Mouse (Mus musculus) ovary, postnatal 14 days (tissue): ENCODE data around the gene Dot1l.

Experiments
- DNase-seq: peaks from one replicate; pipeline ENCODE4 v3.0.0; 2022; ENCODE audit warnings: low spot score

Gene Dot1l

DNA sequence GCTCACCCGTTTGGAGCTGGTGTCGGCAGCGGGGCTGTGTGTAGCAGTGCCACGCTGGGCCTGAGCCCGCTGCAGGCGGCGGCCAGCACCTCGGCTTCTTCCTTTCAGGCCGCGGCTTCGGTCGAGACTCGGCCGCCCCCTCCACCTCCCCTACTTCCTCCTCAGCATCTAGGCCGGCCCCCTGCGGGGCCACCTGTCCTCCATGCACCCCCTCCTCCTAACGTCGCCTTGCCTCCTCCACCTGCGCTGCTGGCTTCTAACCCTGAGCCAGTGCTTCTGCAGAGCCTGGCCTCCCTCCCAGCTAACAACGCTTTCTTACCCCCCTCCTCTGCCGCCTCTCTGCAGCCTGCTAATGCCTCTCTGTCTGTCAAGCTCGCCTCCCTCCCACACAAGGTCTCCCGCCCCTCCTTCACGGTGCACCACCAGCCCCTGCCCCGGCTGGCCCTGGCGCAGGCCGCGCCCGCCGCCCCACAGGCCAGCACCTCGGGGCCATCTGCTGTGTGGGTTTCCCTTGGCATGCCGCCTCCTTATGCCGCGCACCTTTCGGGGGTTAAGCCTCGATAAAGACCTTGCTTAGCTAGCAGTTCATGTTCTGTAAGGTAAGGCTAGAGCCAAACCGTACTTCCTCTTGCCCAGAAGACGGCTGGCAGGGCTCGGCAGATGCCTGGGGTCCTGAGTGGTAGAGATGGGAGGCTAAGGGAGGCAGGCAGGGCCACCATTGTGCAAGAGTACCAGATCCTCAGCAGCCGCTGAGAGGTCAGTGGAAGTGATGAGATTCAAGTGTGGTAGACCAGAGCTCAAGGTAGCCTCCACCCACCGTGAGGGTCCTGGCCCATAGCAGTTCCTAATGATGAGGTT, 37.4 kb downstream of the Dot1l start:
- no peak for DNase-seq

DNA sequence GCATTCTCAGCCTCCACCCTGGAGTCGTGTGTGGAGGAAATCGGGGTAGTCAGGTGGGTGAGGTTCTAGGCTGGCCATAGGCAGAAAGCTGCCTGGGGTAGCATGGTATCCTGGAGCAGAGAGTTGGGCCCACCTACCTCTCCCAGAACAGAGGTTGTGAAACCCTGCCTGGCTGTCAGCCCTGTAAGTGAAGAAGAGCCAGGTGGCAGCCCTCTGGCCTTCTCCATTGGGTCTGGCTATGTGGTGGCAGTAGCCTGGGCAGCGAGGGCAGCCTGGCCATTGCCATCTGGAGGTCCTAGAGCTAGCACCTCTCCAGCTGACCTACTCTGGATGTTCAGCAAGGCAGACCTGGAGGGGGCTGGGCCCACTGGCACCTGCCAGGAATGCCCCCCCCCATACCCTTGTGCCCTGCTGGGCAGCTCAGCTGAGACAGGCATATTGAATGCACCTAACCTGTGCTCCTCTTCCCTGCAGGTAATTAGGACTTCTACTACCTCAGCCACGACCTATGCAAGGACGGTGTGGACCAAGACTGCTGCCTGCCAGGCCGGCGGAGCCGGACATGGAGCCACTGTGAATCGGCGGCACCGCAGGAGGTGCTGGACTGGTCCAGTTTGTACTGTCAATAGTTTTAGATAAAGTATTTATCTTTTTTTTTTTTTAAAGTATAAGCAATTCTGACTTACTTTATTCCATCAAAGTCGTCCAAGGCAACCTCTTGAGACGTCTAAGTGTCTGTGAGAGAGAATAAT, 38.2 kb downstream of the Dot1l start:
- DNase-seq, result no peak

DNA sequence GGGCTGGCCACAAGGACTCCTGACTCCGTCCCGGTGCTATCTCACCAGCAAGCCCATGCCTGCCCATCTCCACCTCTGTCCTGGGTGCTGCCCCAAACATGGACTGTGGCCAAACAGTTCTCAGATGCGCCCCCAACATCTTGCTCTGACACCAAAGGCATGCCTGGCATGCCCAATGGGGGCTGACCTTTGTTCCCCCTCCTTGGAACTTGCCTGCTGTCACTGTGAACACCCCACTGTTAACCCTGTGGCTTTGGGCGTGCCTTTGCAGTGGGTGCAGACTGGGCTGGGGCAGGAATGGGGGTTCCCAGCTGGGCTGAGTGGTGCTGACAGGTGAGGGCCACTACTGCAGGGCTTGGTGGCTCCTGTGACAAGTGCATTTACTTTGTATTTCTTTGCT, 38.8 kb downstream of the Dot1l start:
- no peak for DNase-seq

DNA sequence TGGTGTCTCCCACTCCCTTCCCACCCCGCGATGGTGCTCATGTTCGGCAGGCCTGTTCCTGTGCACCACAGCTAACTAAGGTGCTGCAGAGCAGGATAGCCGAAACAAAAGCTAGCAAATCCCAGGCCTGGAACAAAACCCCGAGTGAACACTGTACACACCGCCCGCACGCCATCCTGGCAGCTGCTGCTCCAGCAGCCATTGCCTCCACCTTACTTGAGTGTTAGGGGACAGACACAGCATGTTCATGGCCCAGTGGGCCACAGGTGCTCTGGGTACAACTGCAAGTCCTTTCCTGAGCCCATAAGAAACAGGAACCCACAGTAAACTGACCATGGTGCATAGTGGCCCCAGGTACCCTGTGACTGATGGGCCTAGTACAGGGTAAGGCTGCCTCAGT, 39.7 kb downstream of the Dot1l start:
- DNase-seq, result no peak

DNA sequence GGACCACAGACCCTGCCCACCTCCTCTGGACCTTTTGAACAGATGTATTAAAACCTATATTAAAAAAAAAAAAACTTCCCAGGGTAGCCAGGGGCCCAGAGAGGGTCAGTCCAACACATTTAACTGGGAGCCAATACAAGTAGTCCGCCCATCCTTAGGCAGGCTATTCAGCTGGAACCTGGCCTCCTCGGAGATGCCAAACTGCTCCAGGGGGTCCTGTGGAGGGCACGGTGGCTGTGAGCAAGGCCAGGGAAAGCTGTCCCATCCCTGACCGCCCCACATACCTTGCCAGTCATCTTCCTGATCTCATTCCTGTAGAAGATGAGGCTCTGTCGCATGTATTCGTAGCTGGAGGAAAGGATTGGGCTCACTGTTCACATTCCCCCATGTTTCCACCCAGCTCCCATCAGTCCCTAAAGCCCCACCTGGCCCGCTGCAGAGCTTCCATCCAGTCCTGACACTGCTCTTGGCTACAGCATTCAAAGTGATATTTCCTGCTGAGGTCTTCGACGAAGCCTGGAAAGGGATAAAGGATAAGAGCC, 41.4 kb downstream of the Dot1l start:
- DNase-seq, result no peak

DNA sequence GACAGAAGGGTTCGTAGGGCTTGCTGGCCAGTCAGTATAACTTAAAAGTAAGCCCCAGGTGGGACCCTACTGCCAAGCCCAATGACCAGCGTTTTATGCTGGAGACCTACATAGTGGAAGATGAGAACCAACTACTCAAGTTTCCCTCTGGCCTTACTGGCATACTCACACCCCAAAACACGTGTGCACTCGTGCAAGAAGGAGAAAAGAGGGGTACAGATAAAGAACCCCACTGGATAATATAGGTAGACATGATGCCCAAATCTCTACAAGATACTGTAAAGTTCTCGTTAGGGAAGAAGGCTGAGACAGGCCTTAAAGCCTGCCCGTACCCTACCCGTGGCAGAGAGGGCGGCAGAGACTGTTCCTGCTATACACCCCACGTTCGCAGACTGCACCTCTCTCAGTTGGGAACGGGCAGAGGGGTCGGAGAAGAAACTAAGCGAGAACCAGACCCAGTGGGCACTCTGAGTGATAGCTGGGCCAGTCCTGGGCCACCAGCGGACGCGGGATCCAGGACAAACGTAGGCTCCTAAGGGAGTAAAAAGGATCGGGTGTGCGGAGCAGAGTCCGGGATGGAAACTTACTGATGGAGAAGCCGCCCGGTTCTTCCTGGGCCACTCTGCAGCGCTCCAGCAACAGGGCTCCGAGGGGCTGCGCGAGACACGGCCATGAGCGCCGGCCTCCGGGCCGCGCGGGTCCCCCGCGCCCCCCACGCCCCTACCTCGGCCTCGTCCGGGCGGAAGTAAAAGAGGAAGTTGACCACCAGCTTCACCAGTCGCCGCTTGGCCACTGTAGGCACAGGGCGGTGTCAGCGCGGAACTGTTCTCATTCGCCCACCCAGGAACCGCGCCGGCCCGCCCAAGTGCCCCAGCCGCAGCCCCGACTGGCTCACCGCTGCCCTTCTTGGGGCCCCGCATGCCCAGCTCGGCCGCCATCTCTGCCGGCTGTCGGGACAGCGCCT, 42.5 kb downstream of the Dot1l start:
- no peak for DNase-seq

DNA sequence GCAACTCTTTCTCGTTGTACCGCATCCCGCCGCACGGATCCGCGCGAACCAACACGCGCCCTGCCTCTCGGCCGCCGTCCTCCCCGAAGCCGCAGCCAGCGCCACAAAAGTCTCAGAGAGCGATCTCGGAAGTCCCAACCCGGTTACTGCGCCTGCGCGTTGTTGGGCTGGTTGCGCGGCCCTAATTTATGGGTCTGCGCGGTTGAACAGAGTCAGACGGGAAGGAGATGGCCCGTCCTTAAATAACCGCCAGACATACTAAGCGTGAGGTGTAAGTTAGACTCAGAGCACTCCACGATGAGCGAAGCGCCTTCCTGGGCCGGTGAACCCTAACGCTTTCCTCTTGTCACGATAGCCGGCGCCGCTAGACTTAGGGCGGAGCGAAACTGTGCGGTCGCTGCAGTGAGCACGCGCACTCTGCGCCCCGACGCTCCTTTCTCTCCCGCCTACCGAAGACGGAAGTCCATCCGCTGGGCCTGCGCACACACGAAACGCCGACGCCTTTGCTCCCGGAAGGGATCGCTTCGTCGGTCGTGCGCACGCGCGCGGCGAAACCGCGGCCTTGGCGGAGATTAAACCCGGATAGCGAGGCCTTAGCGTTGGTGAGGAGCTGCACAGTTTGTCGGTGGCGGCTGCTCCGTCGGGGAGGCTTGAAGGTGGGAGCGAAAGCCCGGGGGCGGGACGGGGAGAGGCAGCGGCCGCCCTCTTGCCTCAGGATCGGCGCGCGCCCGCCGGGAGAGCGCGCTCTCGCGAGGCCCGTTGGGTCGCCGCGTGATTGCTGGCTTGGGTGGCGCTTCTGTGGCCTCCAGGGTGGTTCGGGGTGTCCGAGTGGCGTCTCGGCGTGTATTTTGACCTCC, 43.4 kb downstream of the Dot1l start, which contains the start of the genes Sf3a2 and Plekhj1:
Gene Sf3a2 (plus strand): TSS at position 49 of the 857 bp plus-strand sequence.
Gene Plekhj1 (minus strand): TSS at position 477 of the 857 bp plus-strand sequence.
- peak; percentile 89 for DNase-seq

DNA sequence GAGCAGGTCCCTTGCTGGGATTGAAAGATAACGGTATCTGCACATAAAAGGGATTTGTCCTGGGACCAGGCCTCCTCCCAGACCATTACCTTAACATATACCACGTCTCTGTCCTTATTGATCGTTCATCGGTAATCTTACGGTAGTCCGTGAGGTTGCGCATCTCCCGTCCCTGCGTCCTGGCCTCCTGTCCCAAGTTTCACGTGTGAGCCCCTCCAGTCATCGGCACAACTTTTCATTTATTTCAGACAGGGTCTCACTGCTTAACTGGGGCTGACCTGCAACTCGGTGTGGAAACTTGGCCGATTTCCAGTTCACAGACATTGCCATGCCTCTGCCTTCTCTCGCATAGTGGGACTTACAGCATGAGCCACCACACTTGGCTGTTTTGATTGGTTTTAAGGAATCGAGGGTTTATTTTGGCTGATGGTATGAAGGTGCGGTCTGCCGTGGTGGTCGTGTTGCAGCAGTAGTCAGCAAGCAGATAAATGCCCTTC, 44.1 kb downstream of the Dot1l start:
- no peak for DNase-seq

DNA sequence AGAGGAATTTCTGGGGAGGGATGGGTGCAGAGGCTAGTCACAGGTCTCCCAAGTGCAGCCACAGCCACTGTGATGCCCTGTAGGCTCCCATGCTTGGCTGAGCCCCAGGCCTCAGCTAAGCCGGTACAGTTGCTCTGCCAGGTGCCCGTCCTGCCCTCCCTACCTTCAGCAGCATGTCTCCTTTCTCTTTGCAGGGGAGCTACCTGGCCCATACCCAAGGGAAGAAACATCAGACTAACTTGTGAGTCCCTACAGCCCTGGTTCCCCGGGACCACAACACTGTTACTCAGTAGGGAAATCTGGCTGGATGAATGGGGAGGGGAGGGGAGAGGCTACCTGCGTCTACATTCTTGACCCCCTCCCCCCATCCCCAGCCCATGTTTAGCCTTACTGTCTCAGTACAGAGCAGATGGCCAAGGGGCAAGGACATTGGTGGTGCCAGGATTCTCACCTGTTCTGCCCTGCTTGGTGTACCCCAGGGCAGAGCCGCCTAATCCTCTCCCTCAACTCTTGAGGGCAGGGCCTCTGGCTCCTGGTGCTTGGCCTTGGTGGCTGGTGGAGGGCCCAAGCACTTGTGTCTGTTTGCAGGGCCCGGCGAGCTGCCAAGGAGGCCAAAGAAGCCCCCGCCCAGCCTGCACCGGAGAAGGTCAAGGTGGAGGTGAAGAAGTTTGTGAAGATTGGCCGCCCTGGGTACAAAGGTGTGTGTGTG, 47.4 kb downstream of the Dot1l start:
- no peak for DNase-seq

DNA sequence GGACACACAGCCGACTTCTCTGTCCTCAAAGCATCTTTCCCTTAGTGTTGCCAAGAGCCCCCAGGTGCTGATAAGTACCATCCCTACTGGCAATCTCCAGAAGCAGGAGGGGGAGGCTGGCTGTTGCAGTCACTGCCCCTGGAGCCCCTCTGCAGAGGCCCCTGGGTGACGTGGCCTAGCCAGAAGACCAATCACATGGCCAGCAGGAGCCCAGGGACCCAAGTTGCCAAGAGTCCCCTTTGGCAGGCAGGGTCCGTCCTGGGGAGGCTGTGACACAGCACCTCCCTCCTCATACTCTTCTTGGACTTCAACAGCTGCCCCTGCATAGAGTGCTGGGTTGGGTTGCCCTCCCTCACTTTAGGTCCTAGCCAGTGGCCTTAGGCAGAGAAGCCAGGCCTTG, 48.0 kb downstream of the Dot1l start:
- no peak for DNase-seq

DNA sequence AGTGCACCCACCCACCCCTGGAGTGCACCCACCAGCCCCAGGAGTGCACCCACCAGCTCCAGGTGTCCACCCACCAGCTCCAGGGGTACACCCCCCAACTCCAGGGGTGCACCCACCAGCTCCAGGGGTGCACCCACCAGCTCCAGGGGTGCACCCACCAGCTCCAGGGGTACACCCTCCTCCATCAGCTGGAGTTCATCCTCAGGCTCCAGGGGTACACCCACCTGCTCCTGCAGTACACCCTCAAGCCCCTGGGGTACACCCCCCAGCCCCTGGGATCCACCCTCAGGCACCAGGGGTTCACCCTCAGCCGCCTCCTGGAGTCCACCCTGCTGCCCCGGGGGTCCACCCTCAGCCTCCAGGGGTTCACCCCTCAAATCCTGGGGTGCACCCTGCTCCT, 49.3 kb downstream of the Dot1l start:
- no peak for DNase-seq

DNA sequence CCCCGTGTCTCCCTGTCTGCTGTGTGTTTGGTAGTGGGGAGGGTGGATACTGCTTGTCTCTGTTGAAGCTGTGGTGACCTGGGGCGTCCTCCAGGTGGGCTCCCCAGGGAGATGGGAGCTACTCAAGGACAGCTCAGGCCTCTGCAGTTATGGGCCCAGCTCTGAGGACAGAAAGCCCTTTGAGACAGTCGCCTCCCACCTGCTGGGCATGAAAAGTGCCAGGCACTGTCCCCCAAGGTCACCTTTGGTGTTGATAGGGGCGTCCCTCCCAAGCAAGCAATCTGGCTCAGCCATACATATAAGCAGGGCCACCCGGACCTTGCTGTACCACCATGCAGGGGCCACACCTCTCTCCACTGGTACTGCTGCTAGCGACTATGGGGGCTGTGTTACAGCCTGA, 49.9 kb downstream of the Dot1l start, which contains the start of gene Amh:
Gene Amh (plus strand): TSS at position 328 of the 400 bp plus-strand sequence.
- DNase-seq, result no peak

DNA sequence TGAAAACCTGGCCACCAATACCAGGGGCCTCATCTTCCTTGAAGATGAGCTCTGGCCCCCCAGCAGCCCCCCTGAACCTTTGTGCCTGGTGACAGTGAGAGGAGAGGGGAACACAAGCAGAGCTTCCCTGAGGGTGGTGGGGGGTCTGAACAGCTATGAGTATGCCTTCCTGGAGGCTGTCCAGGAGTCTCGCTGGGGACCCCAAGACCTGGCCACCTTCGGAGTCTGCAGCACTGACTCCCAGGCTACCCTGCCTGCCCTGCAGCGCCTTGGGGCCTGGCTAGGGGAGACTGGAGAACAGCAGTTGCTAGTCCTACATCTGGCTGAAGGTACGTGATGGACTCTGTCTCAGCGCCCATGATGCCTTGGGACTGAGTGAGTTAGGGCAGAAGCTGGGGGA, 50.3 kb downstream of the Dot1l start:
- DNase-seq, result no peak

DNA sequence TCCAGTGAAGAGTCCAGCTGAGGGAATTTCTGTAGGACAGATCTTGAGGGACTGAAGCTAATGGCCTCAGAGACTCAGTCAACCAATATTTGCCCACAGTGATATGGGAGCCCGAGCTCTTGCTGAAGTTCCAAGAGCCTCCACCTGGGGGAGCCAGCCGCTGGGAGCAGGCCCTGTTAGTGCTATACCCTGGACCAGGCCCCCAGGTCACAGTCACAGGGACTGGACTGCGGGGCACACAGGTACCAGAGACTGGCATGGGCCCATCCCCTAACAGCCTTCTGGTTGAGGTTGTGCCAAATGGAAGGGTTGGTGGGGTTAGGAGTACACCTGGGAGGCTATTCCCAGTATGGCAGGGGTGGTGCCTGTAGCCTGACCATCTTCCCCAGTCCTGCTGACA, 50.9 kb downstream of the Dot1l start:
- DNase-seq, result peak; percentile 70

DNA sequence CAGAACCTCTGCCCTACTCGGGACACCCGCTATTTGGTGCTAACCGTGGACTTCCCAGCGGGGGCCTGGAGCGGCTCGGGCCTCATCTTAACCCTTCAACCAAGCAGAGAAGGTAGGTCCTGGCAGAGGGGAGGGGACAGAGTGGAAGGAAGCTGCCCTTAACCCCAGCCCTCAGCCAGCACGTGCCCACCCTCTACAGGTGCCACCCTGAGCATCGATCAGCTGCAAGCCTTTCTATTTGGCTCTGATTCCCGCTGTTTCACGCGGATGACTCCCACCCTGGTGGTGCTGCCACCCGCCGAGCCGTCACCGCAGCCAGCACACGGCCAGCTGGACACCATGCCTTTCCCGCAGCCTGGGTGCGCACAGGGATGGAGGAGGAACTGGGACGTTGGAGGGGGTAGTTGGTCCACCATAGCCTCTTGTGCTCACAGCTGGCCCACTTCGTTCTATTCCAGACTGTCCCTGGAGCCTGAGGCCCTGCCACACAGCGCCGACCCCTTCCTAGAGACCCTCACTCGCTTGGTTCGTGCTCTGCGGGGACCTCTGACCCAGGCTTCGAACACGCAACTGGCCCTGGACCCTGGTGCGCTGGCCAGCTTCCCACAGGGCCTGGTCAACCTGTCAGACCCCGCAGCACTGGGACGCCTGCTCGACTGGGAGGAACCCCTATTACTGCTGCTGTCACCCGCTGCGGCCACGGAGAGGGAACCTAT, 51.5 kb downstream of the Dot1l start:
- DNase-seq, result no peak

DNA sequence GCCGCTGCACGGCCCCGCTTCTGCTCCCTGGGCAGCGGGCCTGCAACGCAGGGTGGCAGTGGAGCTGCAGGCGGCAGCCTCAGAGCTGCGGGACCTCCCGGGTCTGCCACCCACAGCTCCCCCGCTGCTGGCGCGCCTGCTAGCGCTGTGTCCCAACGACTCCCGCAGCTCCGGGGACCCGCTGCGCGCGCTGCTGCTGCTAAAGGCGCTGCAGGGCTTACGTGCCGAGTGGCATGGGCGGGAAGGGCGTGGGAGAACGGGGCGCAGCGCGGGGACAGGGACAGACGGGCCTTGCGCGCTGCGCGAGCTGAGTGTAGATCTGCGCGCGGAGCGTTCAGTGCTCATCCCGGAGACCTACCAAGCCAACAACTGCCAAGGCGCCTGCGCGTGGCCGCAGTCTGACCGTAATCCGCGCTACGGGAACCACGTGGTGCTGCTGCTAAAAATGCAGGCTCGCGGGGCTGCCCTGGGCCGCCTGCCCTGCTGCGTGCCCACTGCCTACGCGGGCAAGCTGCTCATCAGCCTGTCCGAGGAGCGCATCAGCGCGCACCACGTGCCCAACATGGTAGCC, 52.1 kb downstream of the Dot1l start:
- DNase-seq, result no peak

DNA sequence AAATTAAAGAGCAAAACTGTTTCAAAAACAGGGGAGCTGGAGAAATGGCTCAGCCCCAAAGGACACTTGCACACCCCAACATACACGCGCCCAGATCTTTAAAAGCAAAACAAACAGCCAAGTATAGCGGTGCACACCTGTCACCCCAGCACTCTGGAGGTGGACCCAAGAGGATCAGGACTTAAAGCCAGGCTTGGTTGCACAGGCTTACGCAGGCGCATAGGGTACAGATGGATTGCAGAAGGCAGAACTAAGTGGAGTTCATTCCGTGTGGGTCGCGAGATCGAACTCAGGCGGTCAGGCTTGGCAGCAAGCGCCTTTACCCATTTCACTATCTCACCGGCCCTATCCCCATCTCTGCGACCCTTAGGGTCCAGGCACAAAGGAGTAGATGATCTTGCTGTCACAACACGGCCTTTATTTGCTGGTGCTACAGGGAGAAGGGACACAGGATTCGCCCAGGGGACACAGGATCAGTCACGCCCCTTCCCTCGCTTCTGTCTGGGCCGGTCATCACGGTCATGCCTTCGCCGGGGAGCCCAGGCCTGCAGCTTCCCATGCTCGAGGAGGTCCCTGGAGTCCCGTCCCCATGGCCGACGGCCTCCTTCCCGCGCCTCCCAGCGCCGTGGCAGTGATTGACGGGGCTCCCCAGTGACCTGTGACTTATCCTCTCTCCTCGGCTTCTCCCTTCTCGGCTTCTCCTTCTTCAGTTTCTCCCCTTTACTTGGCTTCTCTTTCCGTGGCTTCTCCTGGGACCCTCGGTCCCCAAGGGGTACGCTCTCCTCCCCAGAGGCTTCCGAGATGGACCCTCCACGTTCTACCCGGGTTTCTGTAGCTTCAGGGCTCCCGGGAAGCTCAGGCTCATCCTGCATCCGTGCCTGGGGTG, 53.3 kb downstream of the Dot1l start:
- DNase-seq, result no peak
